Mouse (Mus musculus) mature B cell (primary cell): ENCODE results near the gene 4930447C04Rik.

ENCODE experiments used
- in situ Hi-C: fragments of 300-500 bp; cut with MboI; formaldehyde crosslinking; loops from 2 replicates; pipeline ENCODE4 v1.14.3; 2019

Gene 4930447C04Rik

DNA sequence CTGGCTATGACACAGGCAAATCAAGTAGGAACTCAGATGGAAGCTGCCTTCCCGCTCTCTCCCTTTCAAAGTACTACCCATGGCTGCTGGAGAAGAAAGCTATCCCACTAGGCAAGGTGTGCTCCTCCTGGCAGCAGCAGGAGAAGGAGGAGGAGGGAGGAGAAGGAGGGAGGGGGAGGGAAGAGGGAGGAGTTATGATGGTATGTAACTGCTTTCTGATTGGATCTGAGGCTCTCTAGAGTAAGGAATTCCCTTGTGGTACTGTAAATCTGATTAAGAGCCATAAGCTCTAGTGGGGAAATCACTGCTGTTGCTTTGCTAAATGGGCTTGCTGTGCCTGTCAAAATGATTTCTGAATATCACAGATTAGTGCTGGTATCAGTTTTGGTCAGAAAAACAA lies 99.1 kb downstream of the 4930447C04Rik start:
- in situ Hi-C loops = loop anchor here (10.0 to 25.0 kb wide), 2 partner anchors 133 to 304 kb away; partner anchors contain the start of gene Pcnx4

DNA sequence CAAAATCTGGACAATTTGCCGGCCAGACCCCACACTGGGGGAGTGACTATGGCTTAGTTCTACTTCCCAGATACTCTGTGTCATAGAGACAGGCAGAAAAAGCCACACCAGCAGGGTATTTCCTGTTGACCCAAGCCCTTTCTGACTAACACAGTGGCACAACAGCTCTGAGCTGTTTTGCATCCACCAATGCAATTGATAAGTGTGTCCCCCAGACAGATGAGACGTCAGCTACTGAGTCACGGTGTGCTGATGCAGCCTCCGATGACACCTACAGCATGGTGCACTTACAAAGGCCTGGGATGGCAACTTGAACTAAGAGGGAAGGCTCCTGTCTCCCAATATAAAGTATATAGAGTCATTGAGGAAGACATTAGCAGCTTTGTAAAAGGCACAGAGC lies 103.3 kb downstream of the 4930447C04Rik start:
- in situ Hi-C loops = loop anchor here (25.0 kb wide), 1 partner anchor 300 kb away; the partner anchor contains the start of gene Pcnx4

DNA sequence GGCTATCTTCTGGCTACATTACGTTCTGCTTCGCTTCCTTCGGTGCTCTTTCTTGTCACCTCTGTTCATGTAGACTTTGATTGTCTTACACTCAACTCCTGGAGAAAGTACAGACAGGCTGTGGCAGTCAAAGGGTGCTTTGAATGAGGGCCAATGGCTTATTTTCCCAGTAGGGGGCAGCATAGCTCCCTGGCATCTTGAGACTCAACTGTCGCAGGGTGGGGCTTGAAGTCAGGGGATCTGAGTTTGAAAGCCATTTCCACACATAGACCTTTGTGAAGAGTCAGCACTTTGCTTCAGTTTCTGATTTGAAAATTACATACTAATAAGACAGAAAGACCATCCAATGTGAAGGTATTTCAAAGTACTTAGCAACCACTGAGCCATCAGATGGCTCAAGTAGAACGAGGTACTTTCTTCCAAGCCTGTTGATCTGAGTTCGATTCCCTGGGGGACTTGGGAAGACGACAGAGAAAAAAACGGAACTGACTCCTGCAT lies 105.0 kb downstream of the 4930447C04Rik start:
- in situ Hi-C loops = loop anchor here (25.0 kb wide), 1 partner anchor 298 kb away; the partner anchor contains the start of gene Pcnx4

DNA sequence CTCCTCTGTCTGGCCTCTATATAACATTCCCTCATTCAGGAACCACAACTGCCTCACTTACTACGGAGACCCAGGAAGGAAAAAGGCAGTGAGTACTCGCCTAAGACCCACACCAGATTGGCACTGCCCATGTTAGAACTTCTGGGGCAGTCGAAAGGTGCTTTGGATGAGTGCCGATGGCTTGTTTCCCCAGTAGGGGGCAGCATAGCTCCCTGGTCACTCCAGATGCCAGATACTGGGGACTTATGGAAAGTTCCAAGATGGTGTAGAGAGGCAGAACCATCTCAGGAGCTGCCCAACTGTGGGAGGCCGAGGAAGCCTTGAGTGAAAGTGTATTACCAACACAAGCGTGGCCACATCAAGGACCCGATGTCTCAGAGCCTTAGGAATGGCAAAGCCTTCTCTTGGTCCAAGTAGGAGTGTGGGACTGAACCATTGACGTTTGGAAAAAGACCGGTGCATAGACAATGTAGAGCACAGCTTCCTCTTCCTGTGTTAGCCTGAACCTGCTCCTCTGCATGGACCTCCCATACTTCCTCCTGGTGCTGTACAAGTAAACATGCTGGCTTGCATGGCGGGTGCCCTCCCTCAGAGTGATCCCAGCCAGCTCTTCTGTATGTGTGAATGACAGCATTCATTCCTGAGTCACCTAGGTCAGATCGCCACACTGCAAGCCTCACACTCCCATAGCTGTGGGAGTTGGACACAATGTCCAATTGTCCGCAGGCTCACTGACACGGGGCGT lies 105.6 kb downstream of the 4930447C04Rik start:
- in situ Hi-C loops = loop anchor here (25.0 kb wide), 1 partner anchor 298 kb away; the partner anchor contains the start of gene Pcnx4

DNA sequence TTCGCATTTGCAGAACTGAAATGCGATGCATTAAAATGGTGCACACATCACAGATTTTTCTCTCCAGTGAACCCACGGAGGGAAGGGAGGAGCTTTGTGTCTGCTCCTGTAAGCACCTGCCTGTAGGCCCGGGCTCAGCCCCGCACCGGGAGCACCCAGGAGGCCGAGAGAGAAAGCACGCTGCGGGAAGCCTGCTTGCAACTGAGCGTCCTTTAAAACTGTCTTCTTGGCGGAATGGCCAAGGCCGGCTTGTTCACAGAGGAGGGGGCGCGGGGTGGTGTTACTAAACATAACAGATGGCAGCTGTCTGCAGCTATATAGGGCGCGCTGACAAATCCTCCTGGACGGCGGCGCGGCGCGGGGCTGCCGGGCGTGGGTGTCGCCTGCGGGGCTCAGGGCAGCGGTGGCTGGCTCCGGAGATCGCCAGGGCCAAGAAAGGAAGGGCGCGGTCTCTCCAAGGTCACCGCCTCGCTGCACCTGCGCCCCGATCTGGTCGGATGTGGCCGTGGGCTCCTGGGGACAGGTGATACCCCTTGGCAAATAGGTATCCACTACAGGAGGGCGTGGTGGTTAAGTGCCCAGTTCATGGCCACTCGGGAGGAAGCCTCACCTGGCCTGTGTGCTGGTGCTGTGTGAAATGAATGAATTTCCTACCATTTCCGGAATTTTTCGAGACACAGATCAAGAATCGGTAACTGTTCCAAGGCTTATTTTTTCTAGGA lies 108.7 kb downstream of the 4930447C04Rik start:
- in situ Hi-C loops = loop anchor here (25.0 kb wide), 1 partner anchor 295 kb away; the partner anchor contains the start of gene Pcnx4
